Mouse (Mus musculus): ENCODE measurements at regions not wholly inside any gene's neighbourhood (a gene's known extent, or its start where the extent isn't known, plus 50 kb on each side); places are given as distances from the start of the nearest gene placed in this dataset.

DNA sequence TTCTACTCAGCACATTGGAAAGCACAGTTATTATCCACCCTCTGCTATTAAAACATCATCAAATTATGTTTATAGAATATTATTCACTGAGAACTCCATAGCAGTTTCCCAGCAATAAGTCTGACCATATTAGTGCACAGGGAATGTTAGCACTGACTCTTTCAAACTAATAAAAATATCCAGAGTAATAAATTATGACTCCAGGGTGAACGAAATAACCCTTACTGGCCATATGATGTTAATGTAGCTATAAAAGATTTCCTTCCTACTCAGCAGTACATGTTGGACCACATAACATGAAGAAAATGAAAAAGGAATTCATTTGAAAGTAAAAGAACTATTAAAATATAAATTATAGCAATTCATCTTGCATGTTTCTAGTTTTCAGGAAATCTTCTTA is 693.0 kb upstream of the Adgrl3 start:
- Histone ChIP-seq H3K9me3 (ENCODE audit: low read length) (no peaks in the 10 kb centered on the region), H3K27me3 (ENCODE audit: insufficient read depth, low read length) (no peaks in the 10 kb centered on the region), H3K27ac (no peak overlapping the region), H3K9ac (replicated peaks; ENCODE audit: low read length) (no peak overlapping the region), H3K4me3 (ENCODE audit: low read length) (no peak overlapping the region), H3K4me1 (ENCODE audit: insufficient read depth, low read length) (no peaks in the 10 kb centered on the region), H3K4me2 (ENCODE audit: low read depth, low read length) (no peak overlapping the region), H3K36me3 (ENCODE audit: insufficient read depth, low read length) (no peaks in the 10 kb centered on the region)
- no peak for TF ChIP-seq CTCF (IDR thresholded peaks at IDR 0.05; ENCODE audit: low read depth)
- no peak for DNase-seq (ENCODE audit: low spot score)
- WGBS: 85% methylated on average over 1 of the region's 1 CpGs
- no peak for ATAC-seq

GRCm38 (mm10) chr5:80345155-80345554 is 674.8 kb upstream of the Adgrl3 start:
- Histone ChIP-seq H3K4me2 (ENCODE audit: low read depth, low read length) (no peak overlapping the region), H3K9me3 (ENCODE audit: low read length) (no peaks in the 10 kb centered on the region), H3K9ac (replicated peaks; ENCODE audit: low read length) (no peak overlapping the region), H3K27me3 (ENCODE audit: insufficient read depth, low read length) (no peaks in the 10 kb centered on the region), H3K4me3 (ENCODE audit: low read length) (no peak overlapping the region), H3K27ac (no peak overlapping the region), H3K4me1 (ENCODE audit: insufficient read depth, low read length) (no peaks in the 10 kb centered on the region), H3K36me3 (ENCODE audit: insufficient read depth, low read length) (no peaks in the 10 kb centered on the region)
- TF ChIP-seq CTCF (IDR thresholded peaks at IDR 0.05; ENCODE audit: low read depth): no peak
- DNase-seq (ENCODE audit: low spot score) (no peak), ATAC-seq (no peak)
- WGBS: 83% methylated on average over 4 of the region's 4 CpGs

DNA sequence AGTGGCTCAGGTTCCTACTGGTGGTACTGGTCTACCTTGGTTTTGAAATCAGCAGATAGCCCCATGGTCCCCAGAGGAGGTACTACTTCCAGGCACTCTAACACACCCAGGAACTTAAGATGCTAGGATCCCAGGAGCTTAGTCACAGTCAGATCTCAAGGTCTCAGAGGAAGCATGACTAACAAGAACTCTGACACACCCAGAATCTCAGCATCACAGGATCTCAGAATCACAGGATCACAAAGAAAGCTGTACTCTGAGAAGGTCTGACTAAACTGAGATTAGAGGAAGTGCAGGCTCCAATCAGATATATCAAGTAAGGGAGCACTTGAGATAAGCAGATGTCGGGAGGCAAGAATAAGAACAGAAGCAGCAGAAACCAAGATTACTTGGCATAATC is 661.7 kb upstream of the Adgrl3 start:
- ATAC-seq: no peak
- WGBS: 100% methylated on average over 1 of the region's 1 CpGs
- Histone ChIP-seq H3K9ac (replicated peaks; ENCODE audit: low read length) (no peak overlapping the region), H3K27ac (no peak overlapping the region), H3K4me2 (ENCODE audit: low read depth, low read length) (no peak overlapping the region), H3K27me3 (ENCODE audit: insufficient read depth, low read length) (no peaks in the 10 kb centered on the region), H3K4me3 (ENCODE audit: low read length) (no peak overlapping the region), H3K9me3 (ENCODE audit: low read length) (no peaks in the 10 kb centered on the region), H3K36me3 (ENCODE audit: insufficient read depth, low read length) (no peaks in the 10 kb centered on the region), H3K4me1 (ENCODE audit: insufficient read depth, low read length) (no peaks in the 10 kb centered on the region)
- no peak for TF ChIP-seq CTCF (IDR thresholded peaks at IDR 0.05; ENCODE audit: low read depth)
- DNase-seq (ENCODE audit: low spot score): no peak

DNA sequence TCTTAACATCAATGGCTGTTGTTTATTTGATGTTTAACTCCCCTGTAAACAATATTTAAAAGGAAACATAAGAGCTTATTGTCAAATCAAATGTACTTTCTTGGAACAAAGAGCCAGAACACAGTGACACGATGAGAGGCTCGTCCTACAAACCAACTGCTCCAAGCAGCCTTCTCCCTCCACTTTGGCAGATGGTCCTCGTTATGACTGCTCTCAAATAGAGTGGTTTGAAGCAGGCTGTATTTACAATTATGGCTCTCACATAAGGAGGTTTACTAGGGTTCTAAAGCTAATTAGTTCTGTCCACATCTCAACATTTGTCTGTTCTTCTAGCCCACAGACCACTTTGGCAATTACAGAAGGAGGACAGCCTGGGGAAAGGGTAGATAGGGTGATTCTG is 626.3 kb upstream of the Adgrl3 start:
- peak; percentile 5 for DNase-seq (ENCODE audit: low spot score)
- no peak for ATAC-seq

DNA sequence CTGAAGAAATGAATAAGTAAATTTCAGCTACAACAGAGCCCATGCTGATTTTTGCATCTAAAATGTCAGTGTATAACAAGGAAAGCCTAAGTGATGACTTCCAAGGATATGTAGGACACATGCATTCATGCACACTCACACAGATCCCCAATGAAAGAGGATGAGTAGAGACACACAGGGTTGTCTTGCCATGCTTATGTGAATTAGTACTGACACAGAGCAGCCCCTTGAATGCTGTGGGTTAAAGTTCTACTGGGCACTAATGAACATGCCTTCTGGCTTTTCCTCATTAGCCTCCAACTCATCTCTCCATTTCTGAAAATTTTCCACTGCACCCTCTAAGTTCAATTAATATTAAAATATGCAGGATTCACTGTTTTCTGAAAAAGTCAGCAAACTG is 617.3 kb upstream of the Adgrl3 start:
- Histone ChIP-seq H3K4me2 (ENCODE audit: low read depth, low read length) (no peak overlapping the region), H3K4me1 (ENCODE audit: insufficient read depth, low read length) (no peaks in the 10 kb centered on the region), H3K4me3 (ENCODE audit: low read length) (no peak overlapping the region), H3K27me3 (ENCODE audit: insufficient read depth, low read length) (no peaks in the 10 kb centered on the region), H3K9ac (replicated peaks; ENCODE audit: low read length) (no peak overlapping the region), H3K36me3 (ENCODE audit: insufficient read depth, low read length) (no peaks in the 10 kb centered on the region), H3K9me3 (ENCODE audit: low read length) (peaks cover 2% of the 10 kb centered on the region; the same call in 1 of the 2 replicates), H3K27ac (no peak overlapping the region)
- no peak for DNase-seq (ENCODE audit: low spot score)
- TF ChIP-seq CTCF (IDR thresholded peaks at IDR 0.05; ENCODE audit: low read depth): no peak
- ATAC-seq: no peak

More for the DNA sequence above, 626.3 kb upstream of the Adgrl3 start:
- Histone ChIP-seq H3K36me3 (ENCODE audit: insufficient read depth, low read length) (no peaks in the 10 kb centered on the region), H3K9me3 (ENCODE audit: low read length) (no peaks in the 10 kb centered on the region), H3K4me1 (ENCODE audit: insufficient read depth, low read length) (no peaks in the 10 kb centered on the region), H3K9ac (replicated peaks; ENCODE audit: low read length) (no peak overlapping the region), H3K27me3 (ENCODE audit: insufficient read depth, low read length) (no peaks in the 10 kb centered on the region), H3K4me3 (ENCODE audit: low read length) (no peak overlapping the region), H3K27ac (no peak overlapping the region), H3K4me2 (ENCODE audit: low read depth, low read length) (no peak overlapping the region)
- no peak for TF ChIP-seq CTCF (IDR thresholded peaks at IDR 0.05; ENCODE audit: low read depth)
- WGBS: 32% methylated on average over 3 of the region's 3 CpGs

DNA sequence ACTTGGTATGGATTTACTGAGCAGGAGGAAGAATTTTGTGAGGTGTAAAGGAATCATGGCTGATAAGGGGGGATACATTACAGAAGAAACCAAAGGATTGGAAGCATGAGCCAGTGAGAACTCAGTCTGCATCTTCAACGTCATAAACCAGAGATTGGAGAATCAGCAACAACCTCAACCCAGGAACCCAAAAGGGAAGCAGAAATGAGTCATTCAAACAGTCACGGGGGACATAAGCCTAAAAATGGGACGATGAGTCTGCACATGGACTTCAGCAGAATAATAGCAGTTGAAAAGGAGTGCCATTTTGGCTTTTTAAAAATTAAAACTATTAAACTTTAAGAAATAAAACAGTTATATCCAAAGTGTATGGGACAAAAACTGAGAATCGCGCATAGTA is 603.8 kb upstream of the Adgrl3 start:
- no peak for TF ChIP-seq CTCF (IDR thresholded peaks at IDR 0.05; ENCODE audit: low read depth)
- Histone ChIP-seq H3K36me3 (ENCODE audit: insufficient read depth, low read length) (no peaks in the 10 kb centered on the region), H3K27ac (no peak overlapping the region), H3K4me1 (ENCODE audit: insufficient read depth, low read length) (no peaks in the 10 kb centered on the region), H3K9me3 (ENCODE audit: low read length) (no peaks in the 10 kb centered on the region), H3K4me3 (ENCODE audit: low read length) (no peak overlapping the region), H3K9ac (replicated peaks; ENCODE audit: low read length) (no peak overlapping the region), H3K4me2 (ENCODE audit: low read depth, low read length) (no peak overlapping the region), H3K27me3 (ENCODE audit: insufficient read depth, low read length) (no peaks in the 10 kb centered on the region)
- DNase-seq (ENCODE audit: low spot score) (no peak), ATAC-seq (no peak)
- WGBS: 91% methylated on average over 5 of the region's 5 CpGs

Data from hindbrain, postnatal 0 days (tissue).